Mouse (Mus musculus): ENCODE results near the gene Smc2.
A peak's percentile ranks its signal among the peaks of the same experiment; 100 is the strongest.
"Not testable (repeated sequence)": the region's sequence is repeated elsewhere in the genome, so short reads cannot be mapped to it uniquely, and the experiment has no call there.

The Smc2 gene

GRCm38 (mm10) chr4:52438886-52439664 is at the start of gene Smc2:
Smc2 (plus strand) TSS chr4:52439243.
- peak; percentile 97 for DNase-seq (ENCODE audit: inconsistent ontology term)

GRCm38 (mm10) chr4:52411587-52411986 is 27.5 kb upstream of the Smc2 start:
- no peak for DNase-seq (ENCODE audit: inconsistent ontology term)

GRCm38 (mm10) chr4:52423653-52424052 is 15.4 kb upstream of the Smc2 start:
- no peak for DNase-seq (ENCODE audit: inconsistent ontology term)

GRCm38 (mm10) chr4:52429310-52430198 is 9.5 kb upstream of the Smc2 start:
- no peak for DNase-seq (ENCODE audit: inconsistent ontology term)

- DNase-seq (ENCODE audit: inconsistent ontology term) = not testable (repeated sequence)
Measured at GRCm38 (mm10) chr4:52435551-52435950, 3.5 kb upstream of the Smc2 start.

GRCm38 (mm10) chr4:52438371-52438885 is 615 bp upstream of the Smc2 start:
- peak; percentile 70 for DNase-seq (ENCODE audit: inconsistent ontology term)

GRCm38 (mm10) chr4:52459726-52460125 is 20.7 kb downstream of the Smc2 start:
- DNase-seq (ENCODE audit: inconsistent ontology term) = no peak

GRCm38 (mm10) chr4:52461321-52461720 is 22.3 kb downstream of the Smc2 start:
- DNase-seq (ENCODE audit: inconsistent ontology term) = no peak

- DNase-seq (ENCODE audit: inconsistent ontology term) = no peak
Measured at GRCm38 (mm10) chr4:52473431-52473830, 34.4 kb downstream of the Smc2 start.

- no peak for DNase-seq (ENCODE audit: inconsistent ontology term)
Measured at GRCm38 (mm10) chr4:52487486-52487885, 48.4 kb downstream of the Smc2 start.

- not testable (repeated sequence) for DNase-seq (ENCODE audit: inconsistent ontology term)
Measured at GRCm38 (mm10) chr4:52497144-52497543, 58.1 kb downstream of the Smc2 start, which contains the start of gene Vma21-ps. Vma21-ps (minus strand) TSS chr4:52497244.

GRCm38 (mm10) chr4:52517580-52517979 is 78.5 kb downstream of the Smc2 start:
- no peak for DNase-seq (ENCODE audit: inconsistent ontology term)

GRCm38 (mm10) chr4:52519301-52519700 is 80.3 kb downstream of the Smc2 start:
- no peak for DNase-seq (ENCODE audit: inconsistent ontology term)

GRCm38 (mm10) chr4:52526464-52526863 is 87.4 kb downstream of the Smc2 start:
- DNase-seq (ENCODE audit: inconsistent ontology term) = no peak

- DNase-seq (ENCODE audit: inconsistent ontology term) = no peak
Measured at GRCm38 (mm10) chr4:52530636-52531035, 91.6 kb downstream of the Smc2 start.

Measured in Muller cell, postnatal 12 days (primary cell).